Mouse (Mus musculus) kidney, postnatal 4 days (tissue): Measurements from ENCODE around the gene Tmem80.

Experiments used
- DNase-seq, 2 experiments: peaks; one replicate each; pipeline ENCODE4 v3.0.0; 2021; ENCODE audit warnings: mixed read lengths in 2 of 2

Tmem80 gene

GRCm38 (mm10) chr7:141327469-141328372 lies at the start of gene Tmem80, which contains the start of gene Deaf1:
Tmem80 (plus strand) TSS chr7:141327739.
Deaf1 (minus strand) TSS chr7:141327690.
- DNase-seq, result peak; percentile 100

GRCm38 (mm10) chr7:141278766-141279590 lies 48.6 kb upstream of the Tmem80 start, which contains the start of gene Sct:
Sct (minus strand) TSS chr7:141279133.
- peak; percentile 64 to 76 for DNase-seq

GRCm38 (mm10) chr7:141281442-141281841 lies 46.1 kb upstream of the Tmem80 start:
- DNase-seq, result peak in 1 of 2 experiments; percentile 51

- no peak for DNase-seq
Measured at GRCm38 (mm10) chr7:141282756-141283155, 44.8 kb upstream of the Tmem80 start.

- no peak for DNase-seq
Measured at GRCm38 (mm10) chr7:141288042-141288441, 39.5 kb upstream of the Tmem80 start.

GRCm38 (mm10) chr7:141291921-141292582 lies 35.5 kb upstream of the Tmem80 start, which contains the start of gene Drd4:
Drd4 (plus strand) TSS chr7:141292006.
- DNase-seq, result peak; percentile 67 to 73

GRCm38 (mm10) chr7:141292583-141293388 lies 34.8 kb upstream of the Tmem80 start:
- no peak for DNase-seq

- peak; percentile 56 to 66 for DNase-seq
Measured at GRCm38 (mm10) chr7:141293852-141294471, 33.6 kb upstream of the Tmem80 start.

GRCm38 (mm10) chr7:141294479-141294878 lies 33.1 kb upstream of the Tmem80 start:
- peak in 1 of 2 experiments; percentile 16 for DNase-seq

- no peak for DNase-seq
Measured at GRCm38 (mm10) chr7:141297926-141298650, 29.5 kb upstream of the Tmem80 start.

- DNase-seq, result no peak
Measured at GRCm38 (mm10) chr7:141299175-141299574, 28.4 kb upstream of the Tmem80 start.

- no peak for DNase-seq
Measured at GRCm38 (mm10) chr7:141301386-141301785, 26.2 kb upstream of the Tmem80 start.

- no peak for DNase-seq
Measured at GRCm38 (mm10) chr7:141302702-141303268, 24.8 kb upstream of the Tmem80 start.

GRCm38 (mm10) chr7:141304537-141304936 lies 23.0 kb upstream of the Tmem80 start:
- no peak for DNase-seq

GRCm38 (mm10) chr7:141314416-141314815 lies 13.1 kb upstream of the Tmem80 start:
- DNase-seq, result no peak

GRCm38 (mm10) chr7:141315076-141315475 lies 12.5 kb upstream of the Tmem80 start:
- no peak for DNase-seq

GRCm38 (mm10) chr7:141315974-141316373 lies 11.6 kb upstream of the Tmem80 start:
- DNase-seq, result peak; percentile 71 to 79

GRCm38 (mm10) chr7:141317619-141318132 lies 9.9 kb upstream of the Tmem80 start:
- no peak for DNase-seq

- DNase-seq, result no peak
Measured at GRCm38 (mm10) chr7:141319446-141319845, 8.1 kb upstream of the Tmem80 start.

GRCm38 (mm10) chr7:141324686-141325085 lies 2.9 kb upstream of the Tmem80 start:
- DNase-seq, result no peak
